In the genomic region with DNA sequence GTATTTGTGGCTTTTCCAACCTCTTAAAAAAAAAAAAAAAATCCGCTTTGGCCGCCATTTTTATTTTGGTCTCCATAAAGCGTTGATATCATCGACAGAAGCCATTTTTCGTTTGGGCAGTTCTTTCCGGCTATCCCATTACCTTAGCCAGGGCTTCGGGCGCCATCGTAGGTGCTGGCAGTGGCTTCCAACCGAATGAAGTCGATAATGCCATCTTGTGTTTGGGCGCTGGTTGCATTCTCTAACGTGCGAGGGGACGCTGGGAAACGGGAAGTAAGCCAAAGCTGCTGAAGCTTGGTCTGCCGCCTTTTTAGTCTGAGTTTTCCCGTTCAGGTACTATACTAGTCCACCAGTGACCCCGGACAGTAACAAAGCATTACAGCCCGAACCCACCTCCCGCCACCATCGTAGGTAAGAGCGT, we compare ENCODE assay signal across 8 mouse cellular contexts. TPM values are rescaled to one million over a fixed set of nuclear protein-coding genes. Genes with fewer than 3 reads are reported as not detected.
DNase-seq lines count a peak whose midpoint lies in the region; ATAC-seq and TF ChIP-seq lines count a peak whose summit lies in the region.

No protein-coding gene starts in this region.

- TF ChIP-seq CTCF in kidney, adult 2 months (conservative IDR thresholded peaks at IDR 0.05; ENCODE audit: insufficient read depth, insufficient read length, low read depth, low read length) = no peak
- TF ChIP-seq CTCF in spleen, adult 2 months (IDR thresholded peaks at IDR 0.05; ENCODE audit: extremely low read depth, insufficient read depth, insufficient read length, insufficient replicate concordance) = no peak

- H3K9me3 ChIP-seq in embryonic facial prominence, embryonic 13.5 days = no peaks in the 10 kb centered on the region
- H3K9me3 ChIP-seq in limb, embryonic 12.5 days = no peaks in the 10 kb centered on the region
- no peaks in the 10 kb centered on the region for H3K9me3 ChIP-seq in midbrain, embryonic 15.5 days

- WGBS in embryonic facial prominence, embryonic 13.5 days = under 1% methylated on average over 23 of the region's 23 CpGs
- under 1% methylated on average over 23 of the region's 23 CpGs for WGBS in kidney, adult 2 months
- under 1% methylated on average over 23 of the region's 23 CpGs for WGBS in limb, embryonic 12.5 days
- under 1% methylated on average over 23 of the region's 23 CpGs for WGBS in midbrain, embryonic 15.5 days
- under 1% methylated on average over 23 of the region's 23 CpGs for WGBS in spleen, adult 2 months

- H3K4me2 ChIP-seq in embryonic facial prominence, embryonic 13.5 days = peak overlapping the region; percentile 62
- peak overlapping the region; percentile 53 for H3K4me2 ChIP-seq in limb, embryonic 12.5 days
- peak overlapping the region; percentile 53 for H3K4me2 ChIP-seq in midbrain, embryonic 15.5 days

- peak overlapping the region; percentile 92 for H3K27ac ChIP-seq in embryonic facial prominence, embryonic 13.5 days
- peak overlapping the region; percentile 51; the same call in 1 of the 2 replicates for H3K27ac ChIP-seq in kidney, adult 2 months (ENCODE audit: insufficient read depth, low read depth, low read length)
- H3K27ac ChIP-seq in limb, embryonic 12.5 days = peak overlapping the region; percentile 93
- peak overlapping the region; percentile 98 for H3K27ac ChIP-seq in midbrain, embryonic 15.5 days
- peak overlapping the region; percentile 62 for H3K27ac ChIP-seq in spleen, adult 2 months (ENCODE audit: insufficient read depth, low read length)

- H3K4me3 ChIP-seq in embryonic facial prominence, embryonic 13.5 days = peak overlapping the region; percentile 82
- peak overlapping the region; percentile 91 for H3K4me3 ChIP-seq in kidney, adult 2 months (ENCODE audit: insufficient read depth, low read depth, low read length)
- peak overlapping the region; percentile 72 for H3K4me3 ChIP-seq in limb, embryonic 12.5 days (replicated peaks)
- peak overlapping the region; percentile 60 for H3K4me3 ChIP-seq in midbrain, embryonic 15.5 days
- H3K4me3 ChIP-seq in spleen, adult 2 months (ENCODE audit: extremely low read depth, insufficient read depth, insufficient read length) = peak overlapping the region; percentile 75

- peak; percentile 23 for TF ChIP-seq POLR2A in kidney, adult 2 months (IDR thresholded peaks at IDR 0.05; ENCODE audit: low read depth, low read length)
- peak; percentile 66 for TF ChIP-seq POLR2A in spleen, adult 2 months (IDR thresholded peaks at IDR 0.05; ENCODE audit: low read depth, low read length)

- H3K9ac ChIP-seq in embryonic facial prominence, embryonic 13.5 days = peak overlapping the region; percentile 74
- peak overlapping the region; percentile 65 for H3K9ac ChIP-seq in limb, embryonic 12.5 days (replicated peaks)
- peak overlapping the region; percentile 62 for H3K9ac ChIP-seq in midbrain, embryonic 15.5 days

- H3K4me1 ChIP-seq in embryonic facial prominence, embryonic 13.5 days = peaks cover 12% of the 10 kb centered on the region
- H3K4me1 ChIP-seq in kidney, adult 2 months (ENCODE audit: control insufficient read depth, insufficient read depth, low read length) = peaks cover 8% of the 10 kb centered on the region; the same call in 1 of the 2 replicates
- 0 out of 2 replicates have a peak, but pooled peaks cover 5% of the 10 kb centered on the region for H3K4me1 ChIP-seq in limb, embryonic 12.5 days (replicated peaks)
- peaks cover 12% of the 10 kb centered on the region for H3K4me1 ChIP-seq in midbrain, embryonic 15.5 days
- H3K4me1 ChIP-seq in spleen, adult 2 months (ENCODE audit: control insufficient read depth, insufficient read depth, insufficient read length) = peaks cover 5% of the 10 kb centered on the region; the same call in 1 of the 2 replicates

- no peaks in the 10 kb centered on the region for H3K27me3 ChIP-seq in embryonic facial prominence, embryonic 13.5 days
- H3K27me3 ChIP-seq in kidney, adult 2 months (replicated peaks; ENCODE audit: control insufficient read depth, insufficient read depth, low read length) = no peaks in the 10 kb centered on the region
- no peaks in the 10 kb centered on the region for H3K27me3 ChIP-seq in limb, embryonic 12.5 days
- H3K27me3 ChIP-seq in midbrain, embryonic 15.5 days (replicated peaks) = no peaks in the 10 kb centered on the region
- no peaks in the 10 kb centered on the region for H3K27me3 ChIP-seq in spleen, adult 2 months (ENCODE audit: control insufficient read depth, insufficient read depth, low read length)

- peak; percentile 85 for DNase-seq in 3134 (ENCODE audit: extremely low read depth, insufficient read length, low spot score)
- peak; percentile 94 to 95 for DNase-seq in adrenal gland, postnatal 36 days
- peak; percentile 98 for DNase-seq in heart, adult 18-20 months
- peak; percentile 99 for DNase-seq in kidney, adult 2 months
- DNase-seq in spleen, adult 2 months (ENCODE audit: low read depth in 1 of 2, low spot score in 2 of 2) = peak; percentile 92 to 98

- H3K36me3 ChIP-seq in embryonic facial prominence, embryonic 13.5 days = no peaks in the 10 kb centered on the region
- H3K36me3 ChIP-seq in kidney, adult 2 months (ENCODE audit: control insufficient read depth, insufficient read depth, low read length) = no peaks in the 10 kb centered on the region
- H3K36me3 ChIP-seq in limb, embryonic 12.5 days = no peaks in the 10 kb centered on the region
- no peaks in the 10 kb centered on the region for H3K36me3 ChIP-seq in midbrain, embryonic 15.5 days (replicated peaks)
- no peaks in the 10 kb centered on the region for H3K36me3 ChIP-seq in spleen, adult 2 months (ENCODE audit: control insufficient read depth, insufficient read depth, low read length)

- ATAC-seq in embryonic facial prominence, embryonic 13.5 days (ENCODE audit: insufficient number of reproducible peaks, insufficient read depth, low FRiP score, low TSS enrichment, low read depth) = peak; percentile 86
- ATAC-seq in limb, embryonic 12.5 days (ENCODE audit: insufficient number of reproducible peaks, insufficient read depth, low FRiP score, low TSS enrichment, low read depth) = peak; percentile 77
- ATAC-seq in midbrain, embryonic 15.5 days (replicated peaks) = peak; percentile 88

RNA-seq across cellular contexts. Expression of a gene that starts 0.8 kb away (rescaled TPM):
- total RNA-seq in adrenal gland, postnatal 36 days (2021) = 10 to 100 TPM; 14.3 to 23.6 TPM
- polyA plus RNA-seq in embryonic facial prominence, embryonic 13.5 days (2015; fragmentation: Nextera tagmentation; extraction: Ambion mirVana) = 32.8 and 37.4 TPM in 2 replicates
- total RNA-seq in heart, adult 18-20 months (2021) = 10 to 100 TPM; 38.3 to 42.7 TPM
- polyA plus RNA-seq in kidney, adult 2 months (2012; rRNA removed) = 5.2 and 15.3 TPM in 2 replicates
- 26.7 and 28.2 TPM in 2 replicates for polyA plus RNA-seq in limb, embryonic 12.5 days (2016; fragmentation: Nextera tagmentation; extraction: Ambion mirVana)
- 12.3 and 14.0 TPM in 2 replicates for polyA plus RNA-seq in midbrain, embryonic 15.5 days (2015; fragmentation: Nextera tagmentation; extraction: Ambion mirVana)
- polyA plus RNA-seq in spleen, adult 2 months (2012; rRNA removed) = 2.0 and 2.3 TPM in 2 replicates

RNA-seq across cellular contexts. Expression of a gene that starts 0.8 kb away (rescaled TPM):
- total RNA-seq in adrenal gland, postnatal 36 days (2021) = 10 to 100 TPM; 16.8 to 26.6 TPM
- 13.2 and 15.0 TPM in 2 replicates for polyA plus RNA-seq in embryonic facial prominence, embryonic 13.5 days (2015; fragmentation: Nextera tagmentation; extraction: Ambion mirVana)
- 10 to 100 TPM; 32.0 to 33.4 TPM for total RNA-seq in heart, adult 18-20 months (2021)
- polyA plus RNA-seq in kidney, adult 2 months (2012; rRNA removed) = 10.2 and 10.9 TPM in 2 replicates
- polyA plus RNA-seq in limb, embryonic 12.5 days (2016; fragmentation: Nextera tagmentation; extraction: Ambion mirVana) = 12.0 and 13.1 TPM in 2 replicates
- polyA plus RNA-seq in midbrain, embryonic 15.5 days (2015; fragmentation: Nextera tagmentation; extraction: Ambion mirVana) = 12.4 and 13.8 TPM in 2 replicates
- polyA plus RNA-seq in spleen, adult 2 months (2012; rRNA removed) = 1.5 TPM in 2 replicates

RNA-seq across cellular contexts. Expression of a gene that starts 0.9 kb away (rescaled TPM):
- 1 to 10 TPM; 6.1 TPM for total RNA-seq in adrenal gland, postnatal 36 days (2021)
- polyA plus RNA-seq in embryonic facial prominence, embryonic 13.5 days (2015; fragmentation: Nextera tagmentation; extraction: Ambion mirVana) = 8.2 and 8.8 TPM in 2 replicates
- total RNA-seq in heart, adult 18-20 months (2021) = 1 to 10 TPM; 1.7 to 1.8 TPM
- 0.46 and 0.58 TPM in 2 replicates for polyA plus RNA-seq in kidney, adult 2 months (2012; rRNA removed)
- 8.8 and 9.0 TPM in 2 replicates for polyA plus RNA-seq in limb, embryonic 12.5 days (2016; fragmentation: Nextera tagmentation; extraction: Ambion mirVana)
- 15.0 and 16.2 TPM in 2 replicates for polyA plus RNA-seq in midbrain, embryonic 15.5 days (2015; fragmentation: Nextera tagmentation; extraction: Ambion mirVana)
- polyA plus RNA-seq in spleen, adult 2 months (2012; rRNA removed) = 0.38 and 0.68 TPM in 2 replicates

RNA-seq across cellular contexts. Expression of a gene that starts 6.5 kb away (rescaled TPM):
- total RNA-seq in adrenal gland, postnatal 36 days (2021) = 1 to 10 TPM; 7.8 to 9.0 TPM
- polyA plus RNA-seq in embryonic facial prominence, embryonic 13.5 days (2015; fragmentation: Nextera tagmentation; extraction: Ambion mirVana) = 30.9 and 40.3 TPM in 2 replicates
- 10 to 100 TPM; 15.4 to 26.4 TPM for total RNA-seq in heart, adult 18-20 months (2021)
- not detected in 2 replicates for polyA plus RNA-seq in kidney, adult 2 months (2012; rRNA removed)
- polyA plus RNA-seq in limb, embryonic 12.5 days (2016; fragmentation: Nextera tagmentation; extraction: Ambion mirVana) = 26.8 and 28.0 TPM in 2 replicates
- 22.8 and 26.9 TPM in 2 replicates for polyA plus RNA-seq in midbrain, embryonic 15.5 days (2015; fragmentation: Nextera tagmentation; extraction: Ambion mirVana)
- polyA plus RNA-seq in spleen, adult 2 months (2012; rRNA removed) = not detected in 2 replicates

Comparison
In these comparisons a context has a peak if more than half of its experiments do, and no peak if none do; other contexts are left out.
1. Peak in every context shown above with its lines: DNase-seq, ATAC-seq, H3K4me3 ChIP-seq and H3K27ac ChIP-seq.